Mouse (Mus musculus): ENCODE measurements at regions not wholly inside any gene's neighbourhood (a gene's known extent, or its start where the extent isn't known, plus 50 kb on each side); places are given as distances from the start of the nearest gene placed in this dataset.

DNA sequence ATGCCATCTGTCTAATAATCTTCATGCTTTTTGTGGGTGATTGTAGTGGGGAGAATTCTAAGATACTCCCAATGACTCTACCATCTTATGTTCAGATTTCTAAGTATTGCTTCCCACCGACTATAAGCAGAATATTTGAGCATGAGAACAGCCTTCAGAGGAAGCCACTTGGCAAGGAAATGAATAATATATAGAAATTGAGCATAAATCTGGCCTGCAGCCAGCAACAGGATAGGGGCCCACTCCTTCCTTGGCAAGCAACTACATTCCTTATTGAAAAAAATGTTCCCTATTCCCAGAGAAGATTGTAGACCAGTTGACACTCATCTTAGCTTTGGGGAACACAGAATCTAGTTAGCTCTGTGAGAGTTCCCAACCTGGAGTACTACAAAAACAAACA is 591.5 kb upstream of the A1bg start:
- DNase-seq (ENCODE audit: low read depth, low spot score), result peak; percentile 64

DNA sequence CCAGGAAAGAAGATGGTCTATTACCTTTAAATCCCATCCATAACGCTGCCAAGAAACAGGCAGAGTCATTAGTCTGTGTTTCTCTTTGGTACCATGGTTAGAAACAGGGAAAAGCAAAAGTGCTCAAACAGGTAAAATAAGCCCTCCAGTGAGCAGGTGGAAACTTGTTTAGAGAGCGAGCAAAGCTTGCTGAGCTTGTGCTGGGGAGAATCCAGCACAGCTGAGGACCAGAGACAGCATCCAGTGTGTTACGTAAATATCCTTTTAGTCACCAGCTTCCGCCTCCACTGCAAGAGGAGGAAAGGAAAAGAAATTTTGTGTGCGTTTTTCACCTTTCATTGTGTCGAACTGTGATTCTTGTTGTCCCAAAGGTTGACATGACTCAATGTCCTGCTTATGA is 586.0 kb upstream of the A1bg start:
- peak; percentile 76 for DNase-seq (ENCODE audit: low read depth, low spot score)

DNA sequence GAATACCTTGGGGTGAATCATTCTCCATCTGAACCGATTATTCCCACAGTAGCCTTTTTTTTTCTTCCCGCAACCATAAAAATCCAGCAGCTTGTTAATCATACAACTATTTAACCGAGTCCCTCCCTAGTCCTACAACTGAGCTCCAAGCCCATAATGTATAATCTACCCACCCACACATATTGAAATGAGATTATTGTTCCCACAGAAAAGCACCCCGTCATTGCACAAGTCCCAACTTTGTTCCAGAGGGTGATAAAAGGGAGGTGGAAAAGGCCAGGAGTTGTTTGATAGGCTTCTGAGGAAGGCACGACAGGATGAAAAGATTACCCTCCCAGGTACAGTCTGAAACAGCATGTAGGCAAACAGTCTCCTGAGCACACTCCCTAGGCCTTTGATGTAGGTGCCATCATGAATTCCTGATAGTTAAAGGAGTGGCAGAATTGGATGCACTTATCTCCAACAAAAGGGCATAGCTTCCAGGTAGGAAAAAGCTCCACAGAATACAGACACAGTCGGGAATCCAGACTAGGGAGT is 583.6 kb upstream of the A1bg start:
- DNase-seq (ENCODE audit: low read depth, low spot score), result no peak

GRCm38 (mm10) chr15:61503436-61503835 is 580.6 kb upstream of the A1bg start:
- DNase-seq (ENCODE audit: low read depth, low spot score), result peak; percentile 20

DNA sequence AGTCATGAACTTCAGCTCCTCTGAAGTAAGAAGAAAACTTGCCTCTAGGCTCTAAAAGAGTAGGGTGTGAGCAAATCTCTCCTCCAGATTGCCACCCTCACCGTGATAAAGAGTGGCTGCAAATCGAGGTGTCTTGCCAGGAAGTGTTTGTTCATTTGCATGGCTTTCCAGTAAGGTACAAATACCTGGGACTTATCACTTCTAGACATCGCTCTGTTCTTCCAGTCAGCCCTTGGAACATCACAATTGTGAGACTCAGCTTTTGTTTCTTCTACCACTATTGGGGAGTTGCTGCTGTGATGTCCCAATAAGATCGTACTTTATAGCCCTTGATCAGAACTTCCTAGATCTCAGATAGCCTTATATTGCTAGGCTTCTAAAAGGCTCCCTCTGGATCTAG is 566.9 kb upstream of the A1bg start:
- DNase-seq (ENCODE audit: low read depth, low spot score), result no peak

- DNase-seq (ENCODE audit: low read depth, low spot score), result peak; percentile 7
Observed at GRCm38 (mm10) chr15:61481861-61482260, 559.0 kb upstream of the A1bg start.

GRCm38 (mm10) chr15:61473900-61474299 is 551.1 kb upstream of the A1bg start:
- no peak for DNase-seq (ENCODE audit: low read depth, low spot score)

DNA sequence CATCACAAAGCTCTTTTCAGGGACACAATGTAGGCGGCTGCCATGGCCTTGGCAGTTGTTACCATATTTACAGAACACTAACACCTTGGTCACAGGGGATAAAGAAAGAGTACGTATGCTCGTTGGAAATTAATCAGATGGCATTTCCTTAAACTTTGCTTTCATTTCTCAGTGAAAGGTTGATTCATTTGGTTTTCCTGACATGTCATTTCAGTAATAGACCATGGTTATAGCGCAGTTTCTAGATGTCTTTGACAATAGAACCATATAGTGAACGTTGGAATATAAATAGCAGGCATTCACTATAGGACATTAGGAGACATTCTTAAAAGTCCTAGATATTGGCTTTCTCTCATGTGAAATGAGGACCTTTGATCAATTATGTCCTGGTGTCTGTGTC is 532.2 kb upstream of the A1bg start:
- no peak for DNase-seq (ENCODE audit: low read depth, low spot score)

DNA sequence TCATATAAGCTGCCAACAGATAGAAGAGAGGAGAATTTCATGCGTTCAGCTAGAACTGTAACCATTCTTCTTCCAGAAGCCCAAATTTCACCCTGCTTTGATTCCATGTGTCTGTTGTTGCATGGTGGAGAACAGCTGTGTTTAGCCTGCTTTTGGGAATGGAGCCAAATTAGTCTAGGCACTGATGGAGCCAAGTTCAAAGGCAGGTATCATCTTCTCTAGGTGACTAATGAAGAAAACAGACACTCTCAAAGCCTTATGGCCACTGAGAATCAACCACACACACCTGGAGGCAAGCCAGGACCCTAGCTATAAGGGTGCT is 531.5 kb upstream of the A1bg start:
- DNase-seq (ENCODE audit: low read depth, low spot score), result peak; percentile 47

- no peak for DNase-seq (ENCODE audit: low read depth, low spot score)
Observed at GRCm38 (mm10) chr15:61453656-61454349, 531.0 kb upstream of the A1bg start.

- no peak for DNase-seq (ENCODE audit: low read depth, low spot score)
Observed at GRCm38 (mm10) chr15:61450217-61450616, 527.4 kb upstream of the A1bg start.

GRCm38 (mm10) chr15:61448482-61448881 is 525.7 kb upstream of the A1bg start:
- DNase-seq (ENCODE audit: low read depth, low spot score), result peak; percentile 6

DNA sequence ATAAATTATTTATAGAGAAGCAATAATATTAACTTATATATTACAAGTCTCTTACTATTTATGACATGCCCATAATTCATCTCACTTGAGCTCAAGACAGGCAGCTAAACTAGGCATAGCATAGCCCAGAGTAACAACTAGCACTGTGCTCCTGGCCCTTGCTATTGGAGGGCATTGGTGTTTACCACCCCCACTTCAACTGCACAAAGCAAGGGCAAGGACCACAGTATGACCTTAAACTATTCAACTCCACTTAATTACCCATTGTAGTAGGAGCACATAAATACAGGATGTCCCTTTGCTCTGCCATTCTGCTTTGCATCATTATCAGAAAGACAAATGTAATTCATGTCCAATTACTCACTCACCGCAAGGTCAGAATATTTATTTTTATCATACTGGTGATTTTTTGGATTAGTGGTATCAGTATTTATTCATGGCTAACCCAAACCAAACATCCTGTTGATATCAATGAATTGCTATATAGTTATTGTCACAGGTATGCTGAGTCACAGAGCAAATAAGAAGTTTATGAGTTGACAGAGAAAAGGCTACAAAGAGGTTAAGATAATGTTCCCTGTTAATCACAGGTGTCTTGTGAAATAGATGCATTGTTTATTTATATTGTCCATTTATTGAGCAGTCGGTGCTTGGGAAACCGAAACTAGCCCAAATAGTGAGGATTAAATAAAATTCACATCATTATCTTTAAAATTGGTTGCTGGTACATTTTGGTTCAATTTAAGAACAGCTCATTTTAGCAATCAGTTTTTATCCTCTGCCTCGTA is 523.4 kb upstream of the A1bg start:
- DNase-seq (ENCODE audit: low read depth, low spot score), result no peak

DNA sequence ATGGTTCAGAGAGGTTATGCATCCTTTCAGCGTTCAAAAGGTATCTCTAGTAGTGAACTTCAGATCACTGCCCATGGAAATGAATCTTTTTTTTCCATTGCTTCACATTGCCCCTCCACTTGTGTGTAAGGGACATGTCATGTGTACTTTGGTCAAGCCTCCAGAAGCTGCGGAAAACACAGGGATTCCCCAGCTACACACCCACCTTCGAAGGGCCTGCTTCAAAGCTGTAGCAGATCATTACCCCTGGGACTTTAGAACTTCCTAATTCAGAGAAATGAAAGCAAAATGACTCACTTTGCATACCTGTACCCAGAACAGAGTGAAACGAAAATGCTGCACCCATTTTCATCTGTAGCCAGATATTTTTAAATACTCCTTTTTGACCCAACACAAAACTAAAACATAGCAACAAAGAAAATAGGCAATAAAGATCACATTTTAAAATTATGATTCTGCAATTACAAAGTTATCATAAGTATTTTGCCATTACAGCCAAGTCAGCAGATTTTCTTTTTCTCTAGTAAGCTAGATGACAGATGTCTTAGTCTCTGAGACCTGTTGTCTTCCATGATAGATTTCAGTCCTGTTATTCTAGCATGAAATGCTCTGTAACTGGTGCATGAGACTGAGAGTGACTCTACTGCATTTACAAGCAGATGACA is 519.1 kb upstream of the A1bg start:
- DNase-seq (ENCODE audit: low read depth, low spot score), result no peak

DNA sequence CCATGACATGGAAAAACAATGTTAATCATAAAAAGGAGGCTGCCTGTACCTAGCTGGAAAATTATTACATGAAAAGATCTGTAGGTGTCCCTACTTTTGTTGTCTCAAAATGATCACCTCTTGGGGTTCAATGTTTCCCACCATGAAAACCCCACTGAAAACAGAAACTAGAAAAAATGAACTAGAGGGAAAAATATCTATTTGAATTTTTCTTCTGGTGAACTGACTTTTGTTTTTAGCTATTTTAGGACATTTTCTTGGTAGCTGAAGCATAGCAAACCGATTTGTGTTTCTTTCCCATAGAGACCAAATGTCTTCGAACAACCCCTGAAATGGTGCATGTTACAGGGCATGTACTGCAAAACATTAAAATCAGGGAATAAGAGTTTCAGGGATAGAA is 518.2 kb upstream of the A1bg start:
- DNase-seq (ENCODE audit: low read depth, low spot score), result no peak

- DNase-seq (ENCODE audit: low read depth, low spot score), result no peak
Observed at GRCm38 (mm10) chr15:61440284-61440683, 517.5 kb upstream of the A1bg start.

DNA sequence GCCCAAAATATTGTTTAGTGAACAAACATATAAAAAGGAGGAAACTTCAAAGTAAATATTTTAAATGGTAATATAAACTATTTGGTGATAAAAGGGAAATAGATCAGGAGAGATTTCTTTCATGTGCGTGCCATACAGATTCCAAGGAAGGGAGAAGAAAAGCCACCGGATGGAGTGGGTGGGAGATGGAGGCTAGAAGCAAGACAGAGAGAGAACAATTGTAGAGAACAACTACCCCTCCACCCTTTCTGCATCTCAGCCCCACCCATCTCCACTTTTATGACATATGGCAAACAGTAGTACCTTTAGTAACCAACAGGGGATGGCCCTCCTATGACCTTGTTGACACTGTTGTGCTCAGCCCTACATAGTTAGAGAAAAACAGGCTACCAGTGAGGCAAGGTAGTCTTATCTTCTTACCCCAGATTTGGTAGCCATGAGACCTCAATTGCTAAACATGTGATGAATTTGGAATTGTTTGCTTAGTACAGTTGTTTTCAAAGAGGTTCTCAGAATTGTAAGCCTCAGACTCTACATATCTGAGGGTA is 516.9 kb upstream of the A1bg start:
- no peak for DNase-seq (ENCODE audit: low read depth, low spot score)

DNA sequence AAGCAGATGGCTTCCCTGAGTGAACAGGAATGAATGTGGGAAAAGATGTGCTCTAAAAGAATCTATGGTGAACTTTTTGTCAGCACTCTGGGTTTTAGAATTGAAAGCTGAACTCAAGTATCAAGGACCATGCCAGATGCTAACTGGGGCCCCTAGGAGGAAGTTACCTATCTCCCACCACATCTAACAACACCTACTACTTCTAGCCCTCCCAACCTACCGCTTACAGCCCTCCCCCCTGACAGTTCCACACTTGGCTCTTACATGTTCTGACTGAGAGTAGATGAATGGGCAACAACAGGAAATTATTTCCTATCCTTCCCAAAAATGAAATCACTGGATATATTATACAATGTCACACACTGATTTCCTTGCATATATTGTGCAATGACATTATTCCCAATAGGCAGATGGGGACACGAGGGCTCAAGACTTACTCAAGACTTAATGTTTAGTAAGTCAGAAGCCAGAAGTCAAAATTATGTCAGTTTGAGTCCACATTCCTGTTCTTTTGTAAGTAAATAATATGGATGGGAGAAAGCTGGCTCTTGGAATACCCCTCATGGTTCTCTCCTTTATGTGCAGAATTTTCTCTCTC is 506.1 kb upstream of the A1bg start:
- DNase-seq (ENCODE audit: low read depth, low spot score), result no peak

GRCm38 (mm10) chr15:61422989-61423388 is 500.2 kb upstream of the A1bg start:
- no peak for DNase-seq (ENCODE audit: low read depth, low spot score)

DNA sequence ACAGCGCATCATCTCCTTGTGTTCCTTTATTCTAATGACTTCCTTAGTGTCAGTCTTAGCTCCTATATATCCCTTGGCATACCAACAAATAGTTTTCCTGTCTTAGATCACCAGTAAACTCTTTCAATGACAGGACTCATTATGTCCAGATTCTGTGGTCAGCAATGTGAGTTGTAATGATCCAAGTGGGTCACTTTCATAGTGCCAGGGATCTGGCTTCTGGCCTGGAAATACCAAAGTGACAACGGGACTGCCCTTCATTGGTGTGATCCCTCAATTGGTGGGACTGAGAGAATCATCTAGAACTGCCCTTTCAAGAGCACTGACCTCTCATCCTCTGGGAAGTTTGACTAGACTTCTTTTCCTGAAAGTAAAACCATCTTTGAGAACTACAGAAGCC is 494.7 kb upstream of the A1bg start:
- DNase-seq (ENCODE audit: low read depth, low spot score), result no peak

- peak; percentile 33 for DNase-seq (ENCODE audit: low read depth, low spot score)
Observed at GRCm38 (mm10) chr15:61416841-61417240, 494.0 kb upstream of the A1bg start.

DNA sequence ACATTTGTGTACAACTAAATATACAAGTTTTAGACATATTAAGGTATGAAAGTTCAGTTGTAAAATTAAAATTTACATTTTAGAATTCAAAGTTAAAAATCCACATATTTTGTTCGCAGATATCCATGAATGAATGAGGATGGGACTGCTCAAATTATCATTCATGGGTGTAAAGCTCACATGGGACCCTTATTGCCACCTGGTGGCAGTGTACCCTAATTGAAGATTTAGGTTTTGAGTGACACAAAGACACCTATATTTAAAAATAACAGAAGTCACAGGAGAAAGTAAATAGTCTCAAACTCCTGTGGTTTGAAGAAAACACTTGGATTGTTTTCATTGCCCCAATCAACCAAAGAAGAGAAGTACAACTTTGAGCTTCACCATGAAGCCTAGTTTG is 492.8 kb upstream of the A1bg start:
- DNase-seq (ENCODE audit: low read depth, low spot score), result peak; percentile 8
